Mouse (Mus musculus): ENCODE measurements around the gene Mpz.

GRCm38 (mm10) chr1:171129251-171129650, 21.3 kb upstream of the Mpz start:
- TF ChIP-seq CTCF (IDR thresholded peaks at IDR 0.05; ENCODE audit: low read depth, low read length) (no peak), POLR2A (IDR thresholded peaks at IDR 0.05; ENCODE audit: borderline replicate concordance, low read depth, low read length) (no peak)

All from bone marrow macrophage, adult 2 months (primary cell).